Mouse (Mus musculus) CH12.LX (cell line): ENCODE measurements around the gene Opcml. TPM values are rescaled to one million over a fixed set of nuclear protein-coding genes. Genes with fewer than 3 reads are reported as not detected.

Source experiments
- DNase-seq: peaks from one replicate; pipeline ENCODE4 v3.0.0-alpha.2; 2013; ENCODE audit errors: extremely low read depth
- H3K27ac ChIP-seq: 2 replicates; pipeline ENCODE4 v1.5.1; 2012; ENCODE audit warnings: low read depth, mild to moderate bottlenecking, control low read depth, moderate library complexity; ENCODE audit not compliant: insufficient read depth
- H3K27me3 ChIP-seq: replicated peaks from 2 replicates; pipeline ENCODE3; 2012; ENCODE audit warnings: inconsistent platforms
- H3K36me3 ChIP-seq, 2 experiments: replicated peaks in 1 of 2; 2 replicates each; pipeline versions ENCODE3 to v1.6.1; 2012; ENCODE audit warnings: inconsistent platforms in 1 of 2, low read length in 1 of 2, mild to moderate bottlenecking in 1 of 2, mixed read lengths in 1 of 2, moderate library complexity in 1 of 2; ENCODE audit not compliant: control insufficient read depth in 1 of 2, insufficient read depth in 1 of 2
- H3K4me1 ChIP-seq, 2 experiments: 2 replicates each; pipeline ENCODE4 v1.6.1; 2012; ENCODE audit warnings: inconsistent platforms in 1 of 2, moderate library complexity in 1 of 2; ENCODE audit not compliant: insufficient read depth in 2 of 2, control insufficient read depth in 1 of 2
- H3K4me2 ChIP-seq: 2 replicates; pipeline ENCODE4 v1.6.1; 2012; ENCODE audit warnings: low read depth, mild to moderate bottlenecking, control low read depth; ENCODE audit not compliant: poor library complexity, insufficient read depth, severe bottlenecking
- H3K4me3 ChIP-seq, 3 experiments: fragments of 150-350 bp in 1 of 3; sonication (generic) in 1 of 3; replicated peaks in 1 of 3; 2 replicates each; pipeline versions ENCODE3 to v1.5.1; 2011 to 2012; ENCODE audit warnings: low read depth in 2 of 3, low read length in 2 of 3, mild to moderate bottlenecking in 2 of 3, moderate library complexity in 2 of 3, control low read depth in 1 of 3, improper control_type of control experiment in 1 of 3, inconsistent platforms in 1 of 3, mixed read lengths in 1 of 3; ENCODE audit not compliant: poor library complexity in 1 of 3
- H3K79me2 ChIP-seq: replicated peaks from 2 replicates; pipeline ENCODE4 v1.6.1; 2012; ENCODE audit warnings: mild to moderate bottlenecking, moderate library complexity; ENCODE audit not compliant: control insufficient read depth, poor library complexity, insufficient read depth, severe bottlenecking; ENCODE audit errors: extremely low read depth
- H3K9ac ChIP-seq: 2 replicates; pipeline ENCODE4 v1.6.1; 2012; ENCODE audit warnings: low read depth, mild to moderate bottlenecking, control low read depth, moderate library complexity; ENCODE audit not compliant: insufficient read depth
- H3K9me3 ChIP-seq: replicated peaks from 2 replicates; pipeline ENCODE3; 2012; ENCODE audit warnings: low read length, inconsistent platforms, mixed read lengths
- BHLHE40 ChIP-seq: IDR thresholded peaks from 2 replicates; pipeline ENCODE4 v1.6.1; 2011; ENCODE audit warnings: mild to moderate bottlenecking, low read depth, low read length, improper control_type of control experiment
- CHD1 ChIP-seq: IDR thresholded peaks from 2 replicates; pipeline ENCODE4 v1.6.1; 2012; ENCODE audit warnings: low read depth, low read length, improper control_type of control experiment, inconsistent platforms
- CHD2 ChIP-seq: IDR thresholded peaks from 2 replicates; pipeline ENCODE4 v1.6.1; 2011; ENCODE audit warnings: low read length, improper control_type of control experiment
- CTCF ChIP-seq, 2 experiments: IDR thresholded peaks in 1 of 2; conservative IDR thresholded peaks in 1 of 2; 2 replicates each; pipeline ENCODE4 v1.5.1; 2011 to 2012; ENCODE audit warnings: low read depth in 2 of 2, low read length in 2 of 2, improper control_type of control experiment in 1 of 2, inconsistent platforms in 1 of 2, mild to moderate bottlenecking in 1 of 2, moderate library complexity in 1 of 2
- E2F4 ChIP-seq: IDR thresholded peaks from 2 replicates; pipeline ENCODE4 v1.6.1; 2011; ENCODE audit warnings: low read depth, low read length, improper control_type of control experiment; ENCODE audit not compliant: insufficient replicate concordance
- ELF1 ChIP-seq: IDR thresholded peaks from 2 replicates; pipeline ENCODE4 v1.6.1; 2014; ENCODE audit warnings: low read depth, mild to moderate bottlenecking, inconsistent platforms, low read length, improper control_type of control experiment
- EP300 ChIP-seq: IDR thresholded peaks from 2 replicates; pipeline ENCODE4 v1.6.1; 2011; ENCODE audit warnings: low read length, improper control_type of control experiment
- GABPA ChIP-seq: IDR thresholded peaks from 2 replicates; pipeline ENCODE4 v1.6.1; 2012; ENCODE audit warnings: low read depth, low read length, improper control_type of control experiment, inconsistent platforms; ENCODE audit not compliant: insufficient replicate concordance
- JUND ChIP-seq: conservative IDR thresholded peaks from 2 replicates; pipeline ENCODE4 v1.6.1; 2011; ENCODE audit warnings: low read depth, low read length, improper control_type of control experiment
- MAFK ChIP-seq: IDR thresholded peaks from 2 replicates; pipeline ENCODE4 v1.6.1; 2011; ENCODE audit warnings: low read length, improper control_type of control experiment; ENCODE audit not compliant: insufficient replicate concordance
- MEF2A ChIP-seq: IDR thresholded peaks from 2 replicates; pipeline ENCODE4 v1.6.1; 2014; ENCODE audit warnings: low read depth, mild to moderate bottlenecking, inconsistent platforms, low read length, improper control_type of control experiment, borderline replicate concordance
- MYC ChIP-seq: IDR thresholded peaks from 2 replicates; pipeline ENCODE4 v1.6.1; 2011; ENCODE audit warnings: low read depth, mild to moderate bottlenecking, improper control_type of control experiment, low read length
- NELFE ChIP-seq: IDR thresholded peaks from 2 replicates; pipeline ENCODE4 v1.6.1; 2011; ENCODE audit warnings: low read depth, low read length, improper control_type of control experiment
- NRF1 ChIP-seq: IDR thresholded peaks from 2 replicates; pipeline ENCODE4 v1.6.1; 2014; ENCODE audit warnings: low read depth, mild to moderate bottlenecking, inconsistent platforms, low read length, improper control_type of control experiment, moderate library complexity
- POLR2A ChIP-seq: IDR thresholded peaks from 2 replicates; pipeline ENCODE4 v1.6.1; 2011; ENCODE audit warnings: low read depth, mild to moderate bottlenecking, improper control_type of control experiment, low read length
- POLR2AphosphoS2 ChIP-seq: IDR thresholded peaks from 2 replicates; pipeline ENCODE4 v1.6.1; 2011; ENCODE audit warnings: low read depth, low read length, improper control_type of control experiment
- RAD21 ChIP-seq: IDR thresholded peaks from 2 replicates; pipeline ENCODE4 v1.6.1; 2011; ENCODE audit warnings: low read depth, mild to moderate bottlenecking, low read length, improper control_type of control experiment, moderate library complexity
- SIN3A ChIP-seq: IDR thresholded peaks from 2 replicates; pipeline ENCODE4 v1.6.1; 2012; ENCODE audit warnings: low read length, improper control_type of control experiment, inconsistent platforms
- SMC3 ChIP-seq: IDR thresholded peaks from 2 replicates; pipeline ENCODE4 v1.6.1; 2011; ENCODE audit warnings: low read depth, low read length, improper control_type of control experiment
- TBP ChIP-seq: conservative IDR thresholded peaks from 2 replicates; pipeline ENCODE4 v1.6.1; 2011; ENCODE audit warnings: low read depth, low read length, improper control_type of control experiment
- TCF12 ChIP-seq: IDR thresholded peaks from 2 replicates; pipeline ENCODE4 v1.6.1; 2014; ENCODE audit warnings: low read depth, mild to moderate bottlenecking, inconsistent platforms, low read length, improper control_type of control experiment
- USF1 ChIP-seq: IDR thresholded peaks from 2 replicates; pipeline ENCODE4 v1.6.1; 2014; ENCODE audit warnings: low read depth, mild to moderate bottlenecking, inconsistent platforms, low read length, improper control_type of control experiment
- USF2 ChIP-seq: conservative IDR thresholded peaks from 2 replicates; pipeline ENCODE4 v1.6.1; 2011; ENCODE audit warnings: low read depth, low read length, improper control_type of control experiment
- ZC3H11A ChIP-seq: IDR thresholded peaks from 2 replicates; pipeline ENCODE4 v1.6.1; 2012; ENCODE audit warnings: low read depth, mild to moderate bottlenecking, inconsistent platforms, low read length, improper control_type of control experiment
- ZKSCAN1 ChIP-seq: IDR thresholded peaks from 2 replicates; pipeline ENCODE4 v1.6.1; 2012; ENCODE audit warnings: low read depth, inconsistent platforms, low read length, improper control_type of control experiment, borderline replicate concordance
- ZNF384 ChIP-seq: IDR thresholded peaks from 2 replicates; pipeline ENCODE4 v1.6.1; 2012; ENCODE audit warnings: low read depth, low read length, improper control_type of control experiment, inconsistent platforms
- dilution Hi-C: fragments of 300-500 bp; cut with MboI; formaldehyde crosslinking; loops from 2 replicates; pipeline ENCODE4 v1.14.3; 2020; ENCODE audit warnings: low sequenced_read_pairs; ENCODE audit not compliant: extremely low pct_unique_long_range_greater_than_20kb, extremely low pct_ligation_motif_present
- in situ Hi-C: fragments of 300-500 bp; cut with MboI; formaldehyde crosslinking; loops from 3 replicates; pipeline ENCODE4 v1.14.3; 2019; ENCODE audit warnings: low sequenced_read_pairs, low pct_ligation_motif_present, low pct_unique_long_range_greater_than_20kb, mixed read lengths
- polyA plus RNA-seq: library from polyadenylated mRNA; unstranded; fragments of >175 nt; gene quantifications from 2 replicates; pipeline ENCODE4 v1.2.1, GENCODE M21; 2012; ENCODE audit warnings: low read depth; ENCODE audit not compliant: insufficient read length
- total RNA-seq, 2 experiments: library from RNA; depleted of rRNA; stranded (reverse); fragments of 300-350 nt in 1 of 2; fragments of >200 nt in 1 of 2; gene quantifications; 2 replicates each; pipeline ENCODE4 v1.2.3; 2012 to 2014

Opcml gene
- total and polyA plus RNA-seq, 3 experiments: 0.34 to 0.60 TPM; not detected in 1

- no peak for TF ChIP-seq TCF12
- no peak for TF ChIP-seq ELF1
- no peak for TF ChIP-seq MYC
- no peak for TF ChIP-seq EP300
- TF ChIP-seq CHD2: no peak
- TF ChIP-seq SIN3A: no peak
- TF ChIP-seq ZKSCAN1: no peak
- TF ChIP-seq MEF2A: no peak
- no peak for TF ChIP-seq JUND
- no peak for TF ChIP-seq CTCF (conservative IDR thresholded peaks at IDR 0.05 in 1 of 2, IDR thresholded peaks at IDR 0.05 in 1 of 2; ENCODE audit: low read depth in 2 of 2, low read length in 2 of 2)
- no peak for TF ChIP-seq RAD21
- TF ChIP-seq E2F4: no peak
- no peak for TF ChIP-seq GABPA
- no peak for TF ChIP-seq ZNF384
- TF ChIP-seq, all 38 proteins: peak for 0
- Histone ChIP-seq H3K27me3 (no peaks in the 10 kb centered on the region), H3K27ac (no peak overlapping the region), H3K9ac (no peak overlapping the region), H3K36me3 (no peaks in the 10 kb centered on the region), H3K9me3 (peaks cover 3% of the 10 kb centered on the region), H3K4me3 (no peak overlapping the region), H3K79me2 (no peaks in the 10 kb centered on the region), H3K4me2 (no peak overlapping the region), H3K4me1 (no peaks in the 10 kb centered on the region)
- in situ Hi-C loops (no loop called here), dilution Hi-C loops (no loop called here)
- no peak for DNase-seq
These were observed 915.2 kb downstream of the Opcml start for GRCm38 (mm10) chr9:28705796-28706195.

DNA sequence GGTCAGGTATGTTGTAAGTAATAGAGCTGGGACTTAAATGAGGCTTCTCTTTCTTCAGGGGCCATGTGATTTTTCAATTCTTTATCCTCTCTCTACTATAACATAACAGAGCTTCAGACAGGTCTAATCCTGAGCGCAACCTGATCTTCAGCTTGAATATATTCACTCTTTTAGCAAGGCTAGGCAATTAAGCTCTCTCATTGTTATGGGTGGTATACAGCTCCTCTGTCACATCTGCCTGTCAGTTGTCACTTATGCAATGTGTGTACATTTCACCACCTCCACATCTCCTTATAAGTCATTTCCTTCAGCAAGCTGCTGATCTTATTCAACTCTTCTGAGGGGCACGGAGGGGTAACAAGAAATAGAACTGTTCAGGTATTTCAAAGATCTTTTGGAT lies 924.0 kb downstream of the Opcml start:
- H3K27ac ChIP-seq: no peak overlapping the region
- no peak for DNase-seq
- no peaks in the 10 kb centered on the region for H3K79me2 ChIP-seq
- dilution Hi-C loops (no loop called here), in situ Hi-C loops (no loop called here)
- no peak overlapping the region for H3K4me3 ChIP-seq
- no peaks in the 10 kb centered on the region for H3K36me3 ChIP-seq
- no peaks in the 10 kb centered on the region for H3K9me3 ChIP-seq
- H3K4me1 ChIP-seq: no peaks in the 10 kb centered on the region
- TF ChIP-seq SIN3A (no peak), BHLHE40 (no peak), ZC3H11A (no peak), NRF1 (no peak), TCF12 (no peak), USF2 (no peak), NELFE (no peak), MAFK (no peak), TBP (no peak), JUND (no peak), ELF1 (no peak), USF1 (no peak), CTCF (conservative IDR thresholded peaks at IDR 0.05 in 1 of 2, IDR thresholded peaks at IDR 0.05 in 1 of 2; ENCODE audit: low read depth in 2 of 2, low read length in 2 of 2) (no peak), RAD21 (no peak), POLR2A (no peak), E2F4 (no peak), ZKSCAN1 (no peak), SMC3 (no peak), POLR2AphosphoS2 (no peak), CHD1 (no peak)
- H3K9ac ChIP-seq: no peak overlapping the region
- no peaks in the 10 kb centered on the region for H3K27me3 ChIP-seq
- no peak overlapping the region for H3K4me2 ChIP-seq
